Mouse (Mus musculus): ENCODE measurements at regions not wholly inside any gene's neighbourhood (a gene's known extent, or its start where the extent isn't known, plus 50 kb on each side); places are given as distances from the start of the nearest gene placed in this dataset.

DNA sequence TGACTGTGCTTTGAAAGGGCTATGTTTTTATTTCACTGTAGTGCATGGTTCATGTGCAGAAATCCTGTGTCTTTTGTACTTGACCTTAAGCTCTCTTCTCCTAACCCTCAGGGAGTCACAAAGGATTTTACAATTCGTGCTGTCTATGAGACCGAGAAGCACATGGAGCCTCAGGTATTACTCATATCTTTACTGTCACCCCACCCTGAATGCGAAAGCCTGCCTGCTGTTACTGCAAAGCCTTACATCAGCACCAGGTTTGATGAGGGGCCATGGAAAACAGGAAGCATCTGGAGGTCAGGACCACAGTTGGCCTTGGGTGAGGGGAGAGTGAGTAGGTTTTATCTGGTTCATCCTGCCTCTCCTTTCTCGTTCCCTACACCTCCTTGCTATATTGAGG, 150.3 kb downstream of the Snx19 start:
- DNase-seq = no peak

DNA sequence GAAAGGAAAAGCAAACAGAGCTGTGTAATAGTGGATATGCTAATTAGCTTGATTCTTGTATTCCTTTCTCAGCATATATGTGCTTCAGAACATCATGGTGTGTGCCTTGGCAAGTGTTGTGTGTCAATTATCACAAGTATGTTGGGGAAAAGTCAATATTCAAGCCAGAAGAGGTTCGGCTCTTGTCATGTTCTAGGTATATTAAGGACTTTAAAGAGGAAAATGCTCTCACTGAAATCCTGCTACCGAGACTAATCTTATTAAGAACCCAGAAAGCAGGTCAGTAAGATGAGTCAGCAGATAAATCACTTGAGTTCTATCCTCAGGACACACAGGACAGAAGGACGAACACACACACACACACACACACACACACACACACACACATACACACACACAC, 148.6 kb downstream of the Snx19 start:
- no peak for DNase-seq

DNA sequence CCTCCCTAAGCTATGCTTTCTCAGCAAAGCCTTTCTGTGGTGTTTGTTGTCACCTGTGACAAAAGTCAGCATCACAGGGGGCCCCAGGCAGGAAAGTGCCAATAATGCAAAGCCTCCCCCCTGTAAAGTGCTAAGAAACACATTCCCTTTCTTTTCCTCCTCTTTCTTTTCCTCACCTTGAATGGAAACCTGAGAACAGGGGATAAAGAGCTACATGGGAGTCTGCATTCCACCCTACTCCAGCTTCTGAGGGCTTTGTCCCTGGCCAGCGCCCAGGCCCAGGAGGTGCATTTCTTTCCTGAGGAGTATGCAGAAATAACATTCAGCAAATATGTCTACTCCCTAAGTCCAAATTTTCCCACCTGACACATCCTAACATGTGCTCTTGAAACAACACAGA, 146.4 kb downstream of the Snx19 start:
- no peak for DNase-seq

DNA sequence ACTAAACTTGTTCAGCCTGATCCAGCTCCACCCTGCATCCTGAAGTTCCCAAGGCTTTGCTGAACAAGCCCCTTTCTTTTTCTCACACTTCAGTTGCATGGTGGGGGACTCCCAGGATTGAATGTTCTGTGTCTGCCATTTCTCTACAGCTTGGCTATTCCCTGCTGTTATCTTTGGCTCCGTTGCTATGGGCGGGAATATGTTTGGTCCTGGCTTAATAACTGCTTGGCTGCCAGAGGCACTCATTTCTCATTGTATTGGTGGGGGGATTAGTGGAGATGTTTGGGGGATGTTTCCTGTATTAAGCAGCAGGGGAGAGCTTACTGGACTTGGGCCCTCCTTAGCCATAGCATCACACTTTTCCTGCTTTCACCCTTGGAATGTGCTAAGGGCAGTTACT, 144.1 kb downstream of the Snx19 start:
- no peak for DNase-seq

DNA sequence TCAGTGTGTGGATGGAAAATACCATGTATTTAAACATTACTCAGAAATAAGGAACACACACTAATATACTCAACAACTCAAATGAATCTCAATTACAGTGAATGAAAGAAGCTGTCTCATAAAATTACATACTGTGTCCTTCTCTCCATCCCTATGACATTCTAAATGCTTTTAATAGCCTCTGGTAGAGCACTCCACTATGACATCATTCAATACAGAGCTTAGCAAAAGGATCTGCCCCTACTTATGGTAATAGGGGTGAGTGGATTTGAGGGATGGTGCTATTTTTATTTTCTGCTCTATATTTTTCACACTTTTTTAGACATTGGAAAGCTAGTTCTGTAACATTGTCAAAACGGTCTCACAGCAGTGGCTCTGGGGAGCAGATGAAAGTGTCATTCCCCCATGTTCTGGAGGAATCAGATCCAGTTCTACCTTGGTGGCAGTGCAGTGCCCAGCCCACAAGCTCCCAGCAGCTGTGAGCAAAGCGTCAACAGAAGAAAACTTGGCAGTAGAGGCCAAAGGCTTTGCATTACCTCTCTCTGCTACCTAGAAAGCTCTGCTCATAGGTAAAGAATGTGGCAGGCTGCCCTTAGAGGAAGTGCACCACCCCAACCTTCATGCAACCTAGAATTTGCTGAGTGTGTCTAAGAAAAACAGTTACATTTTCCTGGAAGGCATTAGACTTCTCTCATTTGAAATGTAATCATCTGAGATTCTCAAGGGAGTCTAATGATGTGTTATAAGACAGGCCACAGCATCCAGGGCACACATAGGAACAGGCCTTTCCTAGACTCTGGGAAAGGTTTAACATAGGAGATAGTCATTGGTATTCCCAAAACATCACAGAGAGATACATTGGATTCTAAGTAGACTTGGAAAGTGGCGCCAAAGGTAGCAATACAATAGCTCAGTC, 138.1 kb downstream of the Snx19 start:
- no peak for DNase-seq

DNA sequence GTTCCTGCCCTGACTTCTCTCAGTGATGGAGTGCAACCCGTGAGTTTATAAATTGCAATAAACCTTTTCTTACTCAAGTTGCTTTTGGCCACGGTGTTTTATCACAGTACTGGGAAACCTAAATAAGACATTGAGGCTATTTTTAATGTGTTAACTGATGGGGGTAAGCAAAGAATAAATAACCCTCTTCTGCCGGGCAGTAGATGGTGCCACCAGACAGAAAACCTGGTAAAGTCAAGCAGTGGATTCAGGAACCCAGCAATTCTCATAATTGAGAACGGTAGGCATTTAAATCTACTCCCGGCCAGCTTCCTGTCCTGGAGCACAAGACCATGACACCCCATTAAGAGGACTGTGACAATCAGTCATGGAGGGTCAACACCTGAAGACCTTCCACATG, 136.5 kb downstream of the Snx19 start:
- DNase-seq = no peak

DNA sequence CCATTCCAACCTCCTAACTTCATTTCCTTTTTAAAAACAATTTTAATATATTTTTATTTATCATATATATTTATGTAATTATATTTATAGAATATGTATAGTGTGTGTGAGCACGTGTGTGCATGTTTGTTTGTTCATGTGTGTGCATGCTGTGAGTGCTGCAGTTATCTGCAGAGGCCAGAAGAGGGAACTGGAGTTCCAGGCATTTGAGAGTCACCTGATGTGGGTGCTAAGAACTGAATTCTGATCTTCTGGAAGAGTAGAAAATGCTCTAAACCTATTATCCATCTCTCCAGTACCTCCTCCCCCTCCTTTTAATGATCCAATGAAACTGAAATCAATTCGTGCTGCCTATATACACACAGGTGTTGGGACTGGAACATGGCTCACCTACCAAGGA, 128.0 kb downstream of the Snx19 start:
- DNase-seq = no peak

DNA sequence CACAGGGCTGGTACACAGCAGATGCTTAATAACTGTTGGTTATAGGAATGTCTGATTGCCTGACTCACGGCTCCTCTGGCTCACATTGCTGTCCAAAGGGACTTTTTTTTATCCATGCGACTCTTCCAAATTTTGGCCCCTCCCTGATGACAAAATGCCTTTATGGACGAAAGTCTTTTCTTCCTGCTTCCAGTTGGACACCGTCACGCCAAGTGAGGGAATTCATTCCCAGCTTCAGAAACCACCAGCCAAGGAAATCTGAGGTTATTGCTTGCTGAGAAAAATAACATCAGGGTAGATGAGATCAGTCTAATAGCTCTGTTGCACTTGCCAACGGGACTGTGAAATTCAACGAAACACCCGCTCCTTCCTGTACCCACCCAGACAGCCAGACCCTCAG, 125.8 kb downstream of the Snx19 start:
- no peak for DNase-seq

DNA sequence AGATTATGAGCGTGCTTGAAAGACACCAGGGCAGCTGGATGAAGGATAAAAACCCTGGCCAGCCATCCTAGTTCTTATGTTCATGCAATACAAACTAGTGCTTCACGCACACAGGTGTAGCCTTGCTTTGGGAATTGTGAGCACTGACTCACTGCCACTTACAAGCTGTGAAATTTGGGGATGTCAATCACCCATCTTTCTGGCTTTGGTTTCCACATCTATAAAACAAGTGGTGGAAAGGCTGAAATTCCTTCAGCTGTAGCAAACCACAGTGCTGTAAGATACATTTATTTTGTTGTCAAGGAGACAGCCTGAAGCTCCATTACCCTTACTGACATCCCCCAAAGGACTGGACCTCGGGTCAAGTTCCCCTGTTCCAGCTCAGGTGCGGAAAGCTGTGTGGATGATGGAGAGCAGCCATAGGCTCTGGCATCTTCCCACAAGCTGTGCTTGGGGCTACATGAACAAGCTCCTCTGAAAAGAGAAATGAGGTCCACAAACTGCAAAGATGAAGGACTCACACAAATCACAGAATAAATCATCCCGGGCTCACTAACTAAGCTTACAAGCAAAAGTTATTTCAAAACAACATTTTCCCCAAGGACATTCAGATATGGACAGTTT, 123.1 kb downstream of the Snx19 start:
- no peak for DNase-seq

DNA sequence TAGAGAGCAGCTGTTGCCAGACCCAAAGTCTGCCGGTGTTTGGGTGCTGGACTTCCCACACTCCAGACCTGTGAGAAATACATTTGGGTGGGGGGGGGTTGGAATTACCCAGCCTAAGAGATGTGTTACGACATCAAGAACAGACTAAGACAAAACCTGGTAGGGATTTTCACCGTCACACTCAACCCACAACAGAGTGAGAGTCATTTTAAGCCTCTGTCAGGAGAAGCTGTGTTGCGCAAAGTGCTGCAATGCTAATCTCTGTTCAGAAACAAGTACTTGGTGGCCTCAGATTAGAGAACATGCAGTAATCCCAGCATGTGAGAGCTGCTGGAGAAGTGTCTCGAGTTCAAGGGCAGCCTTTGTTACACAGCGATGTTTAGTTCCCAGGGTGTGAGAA, 113.0 kb downstream of the Snx19 start:
- DNase-seq = no peak

DNA sequence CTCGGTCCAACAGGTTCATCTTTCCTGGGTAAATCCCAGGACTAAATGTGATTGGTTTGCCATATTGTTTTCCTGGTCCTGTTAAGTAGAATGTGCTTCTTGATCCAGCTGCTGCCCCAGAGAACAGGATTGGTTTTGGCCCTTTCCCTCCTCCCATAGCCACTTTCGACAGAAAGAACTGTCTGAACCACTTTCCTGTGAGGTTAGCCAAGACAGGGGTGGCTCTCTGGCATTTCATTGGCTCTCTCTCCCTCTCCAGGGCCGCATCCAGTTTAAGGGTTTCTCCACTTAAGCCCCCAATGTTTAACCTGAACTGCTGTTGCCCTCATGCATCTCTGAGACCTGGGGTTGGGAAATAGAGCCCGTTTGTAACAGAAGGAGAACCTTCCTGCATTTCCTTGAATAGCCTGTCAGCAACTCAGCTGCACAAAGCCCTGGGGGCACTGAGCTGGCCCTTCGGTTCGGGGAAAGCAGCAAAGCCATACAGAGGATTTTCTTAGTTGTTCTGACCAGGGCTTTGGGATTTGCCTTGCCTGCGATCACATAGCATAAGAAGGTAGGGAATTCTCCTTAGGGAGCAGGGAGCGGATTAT, 109.7 kb downstream of the Snx19 start:
- DNase-seq = no peak

DNA sequence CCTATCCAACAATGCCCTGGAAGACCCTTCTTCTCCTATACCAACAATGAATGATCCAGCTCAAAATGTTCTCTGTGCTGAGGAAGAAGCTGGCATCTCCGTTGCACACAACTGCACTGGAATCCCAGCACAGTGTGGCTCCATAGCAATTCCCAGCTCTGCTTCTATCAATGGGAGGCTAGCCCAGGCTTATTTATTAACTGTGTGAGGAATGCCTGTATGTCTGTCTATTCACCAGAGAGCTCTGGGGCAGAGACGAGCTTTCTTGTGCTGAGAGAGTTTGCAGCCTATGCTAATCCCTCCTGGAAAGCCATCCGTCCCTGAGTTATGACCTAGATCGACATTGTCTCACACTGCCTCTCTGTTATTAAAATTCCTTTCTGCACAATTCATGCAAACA, 108.1 kb downstream of the Snx19 start:
- DNase-seq = no peak

DNA sequence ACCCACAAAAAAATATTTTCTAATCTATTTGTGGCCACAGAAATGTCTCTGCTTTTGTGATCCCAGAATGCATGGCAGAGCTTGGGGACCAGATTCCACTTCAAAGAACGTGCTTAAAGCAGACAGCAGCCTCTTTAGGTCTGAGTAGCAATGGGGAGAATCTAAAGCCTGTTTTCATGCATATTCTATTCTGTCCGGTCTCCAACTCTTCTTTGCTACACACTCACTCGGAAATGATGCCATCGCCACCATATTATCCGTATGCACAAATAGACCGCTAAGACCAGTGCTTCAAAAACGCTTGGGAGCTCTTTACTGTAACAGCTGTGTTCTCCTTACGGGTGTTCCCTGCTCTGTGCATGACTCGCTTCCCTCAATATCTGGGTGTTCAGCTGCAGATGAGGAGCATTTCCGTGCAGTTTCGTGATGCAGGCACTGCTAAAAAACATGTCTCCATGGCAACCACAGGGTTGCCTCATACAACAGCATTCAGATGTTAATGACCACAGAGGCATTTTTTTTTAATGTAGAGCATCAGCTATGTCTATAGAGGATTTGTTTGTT, 107.0 kb downstream of the Snx19 start:
- no peak for DNase-seq

DNA sequence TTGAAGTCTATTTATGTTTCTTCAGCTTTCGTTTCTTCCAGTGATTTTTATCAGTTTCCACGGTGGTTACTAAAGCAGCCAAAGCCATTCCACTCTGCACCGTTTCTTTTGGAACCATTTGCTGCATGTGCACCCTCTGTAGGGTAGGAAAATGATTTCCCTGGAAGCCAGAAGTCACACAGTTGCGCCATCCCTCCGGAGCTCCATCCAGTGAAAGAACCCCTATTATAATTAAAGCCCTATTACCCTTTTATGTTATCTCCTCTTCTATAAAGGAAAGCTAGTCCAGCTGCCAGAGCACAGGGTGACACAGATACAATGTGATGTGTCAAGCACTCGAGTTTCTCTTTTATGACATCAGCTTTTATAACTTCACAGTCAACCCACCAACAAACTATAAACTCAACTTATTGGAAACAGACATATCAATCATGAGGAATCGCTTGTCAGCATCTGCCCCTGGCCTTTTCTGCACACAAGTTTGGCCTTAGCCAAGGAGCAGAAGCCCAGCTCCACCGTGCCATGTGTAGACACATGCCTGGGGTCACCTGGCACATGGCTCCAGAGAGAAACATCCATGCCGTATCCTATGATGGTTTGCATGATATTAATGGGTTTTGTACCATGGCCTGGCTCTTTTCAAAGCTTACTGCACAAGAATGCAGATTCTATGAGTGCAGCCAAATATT, 106.3 kb downstream of the Snx19 start:
- DNase-seq = no peak

DNA sequence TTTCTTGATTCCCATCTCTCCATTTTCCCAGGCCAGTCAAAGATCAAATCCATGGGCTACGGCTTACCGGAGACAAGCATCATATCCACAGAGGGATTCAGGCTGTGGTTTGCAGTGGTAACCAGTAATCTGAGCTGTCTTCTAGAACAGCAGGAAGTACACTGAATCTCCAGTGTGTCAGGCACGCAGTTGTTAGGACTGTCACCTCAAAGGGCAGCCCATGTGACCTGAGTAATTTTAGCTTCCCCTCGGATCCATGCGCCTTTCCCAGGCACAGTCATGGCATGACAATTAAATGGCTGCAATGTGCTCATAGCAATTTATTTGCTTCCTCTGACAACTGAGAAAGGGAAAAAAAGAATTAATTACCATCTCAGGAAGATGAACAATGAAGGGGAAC, 98.2 kb downstream of the Snx19 start:
- no peak for DNase-seq

DNA sequence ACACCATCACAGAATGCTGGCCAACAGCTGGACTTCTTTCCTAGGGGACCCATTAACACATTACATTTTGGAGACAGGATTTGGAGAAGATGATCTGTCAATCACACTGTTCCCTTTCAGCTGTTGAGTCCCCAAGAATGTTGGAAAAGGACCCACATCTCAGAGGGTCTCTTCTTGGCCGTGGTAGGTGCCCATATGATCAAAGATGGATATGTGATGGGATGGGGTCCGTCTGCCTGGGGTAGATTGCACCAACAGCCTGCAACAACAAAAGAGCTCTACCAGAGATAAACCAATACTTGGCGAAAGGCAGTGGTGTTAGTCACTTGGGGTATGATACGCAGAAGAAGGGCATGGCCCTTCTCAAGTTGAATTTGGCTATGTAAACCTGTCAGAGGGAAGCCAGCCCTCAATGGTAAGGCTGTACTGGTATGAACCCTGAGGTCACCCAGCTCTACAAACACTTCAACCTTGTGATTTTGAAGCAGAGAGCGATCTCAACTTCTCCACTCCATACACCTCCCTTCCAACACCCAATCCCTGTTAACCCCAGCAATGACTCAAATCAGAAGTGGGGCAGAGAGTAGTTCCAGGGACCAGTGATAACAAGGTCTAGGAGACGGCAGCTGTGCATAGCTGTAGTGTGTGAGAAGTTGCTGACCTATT, 97.6 kb downstream of the Snx19 start:
- DNase-seq = no peak

DNA sequence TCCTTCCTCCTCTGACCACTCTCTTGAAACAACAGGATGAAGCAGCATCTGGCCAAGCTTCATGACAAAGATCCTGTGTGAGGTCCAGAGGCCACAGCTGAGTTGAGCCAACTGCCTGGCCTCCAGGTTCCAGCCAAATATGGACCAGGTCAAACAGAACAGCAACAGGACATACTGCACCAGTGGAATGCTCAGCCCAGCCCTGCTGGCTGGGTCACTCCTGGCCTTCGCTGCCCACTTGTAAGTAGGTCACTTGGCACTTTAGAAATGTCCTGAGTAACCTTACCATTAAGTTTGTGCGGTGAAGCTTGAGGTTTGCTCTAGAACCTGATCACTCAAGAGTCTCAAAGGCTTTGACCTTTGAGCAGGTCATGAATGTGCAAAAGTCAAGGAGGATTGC, 96.9 kb downstream of the Snx19 start:
- DNase-seq = no peak

DNA sequence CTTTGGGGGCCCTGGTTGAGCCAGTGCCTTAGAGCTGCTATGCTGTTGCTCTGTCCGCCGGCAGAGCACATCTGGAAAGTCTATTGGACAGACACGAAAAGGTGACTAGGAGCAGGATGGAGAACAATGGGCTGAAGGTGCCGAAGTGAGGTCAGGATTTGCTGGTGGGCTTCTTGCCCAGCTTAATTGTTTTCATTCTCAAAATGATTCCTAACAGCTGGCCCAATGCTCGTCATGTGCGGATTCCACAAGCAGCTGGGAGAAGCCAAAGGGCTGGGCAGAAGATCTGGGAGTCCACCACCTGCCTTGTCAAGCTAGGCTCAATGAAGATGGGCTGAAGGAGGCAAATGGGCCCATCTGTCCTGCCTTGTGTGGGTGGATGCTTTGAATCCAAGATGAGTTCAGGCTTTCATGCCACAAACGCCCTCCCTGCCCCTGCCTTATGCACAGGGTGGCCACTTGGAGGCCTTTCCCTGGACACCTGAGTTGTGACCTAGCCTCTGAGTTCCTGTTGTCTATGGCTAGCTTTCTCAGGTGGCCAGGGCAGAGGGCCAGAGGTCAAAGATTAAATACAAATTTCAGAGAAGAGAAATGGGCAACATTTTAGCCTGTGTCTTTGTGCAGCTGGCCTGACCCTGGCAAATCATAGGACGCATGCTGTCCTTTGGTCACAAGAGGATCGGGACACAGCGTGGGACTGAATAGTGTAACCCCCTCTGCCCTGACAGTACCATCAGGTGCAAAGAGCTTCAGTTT, 95.9 kb downstream of the Snx19 start:
- DNase-seq = no peak

DNA sequence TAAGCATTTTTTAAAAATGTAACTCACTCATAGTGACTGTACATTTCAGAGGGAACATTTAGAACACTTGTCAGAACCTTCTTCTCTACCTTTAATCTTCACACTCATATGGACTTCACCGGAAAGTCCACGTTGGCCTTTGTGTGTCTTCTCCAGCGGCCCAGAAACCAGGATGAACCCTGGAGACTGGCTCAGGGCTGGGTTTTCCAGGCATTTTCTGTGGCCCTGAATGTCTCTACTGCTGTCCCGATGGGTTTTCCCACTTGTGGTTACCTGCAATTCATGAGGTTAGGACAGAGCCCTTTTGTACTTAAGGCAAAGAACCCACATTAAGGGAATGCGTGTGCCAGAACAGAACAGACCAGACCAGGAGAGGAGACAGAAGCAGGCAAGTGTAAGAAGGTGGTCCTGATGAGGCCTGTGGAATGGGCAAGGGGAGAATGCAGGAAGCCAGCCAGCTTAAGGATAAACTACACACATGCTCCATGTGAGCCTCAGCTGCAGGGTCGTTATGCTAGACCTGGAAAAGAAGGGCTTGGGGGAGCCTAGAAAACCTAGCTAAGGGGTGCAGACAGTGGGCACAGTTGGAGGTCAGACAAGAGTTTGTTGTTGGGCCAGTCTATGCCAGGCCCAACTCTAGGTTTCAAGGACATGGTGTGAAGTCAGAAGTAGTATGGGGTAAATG, 94.8 kb downstream of the Snx19 start:
- DNase-seq = no peak

DNA sequence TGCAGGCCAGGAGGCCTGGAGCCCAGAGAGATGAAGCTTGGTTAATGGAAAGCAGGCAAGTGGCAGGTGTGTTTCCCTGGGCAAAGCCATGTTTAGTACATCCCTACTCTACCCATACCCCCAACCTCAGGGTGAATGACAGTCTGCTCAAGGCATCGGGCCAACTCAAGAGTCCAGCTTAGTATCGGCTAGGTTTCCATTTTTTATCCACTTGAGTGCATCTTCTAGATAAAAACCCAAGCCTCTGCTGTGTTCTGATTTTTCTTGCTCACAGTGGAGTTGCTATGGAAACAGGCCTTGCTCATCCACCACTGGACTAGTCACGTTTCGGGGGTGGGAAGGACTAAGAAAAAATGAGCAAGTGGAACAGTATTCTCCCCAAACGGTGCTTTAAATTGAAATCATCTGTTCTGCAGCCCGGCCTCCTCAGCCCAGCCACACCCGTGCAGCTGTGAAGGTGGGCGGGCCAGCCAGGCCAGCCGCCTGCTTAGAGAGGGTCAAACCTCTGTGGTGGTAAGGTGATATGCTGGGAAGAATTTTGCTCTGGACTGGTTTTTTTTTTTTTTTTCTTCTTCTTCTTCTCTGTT, 94.0 kb downstream of the Snx19 start:
- no peak for DNase-seq

DNA sequence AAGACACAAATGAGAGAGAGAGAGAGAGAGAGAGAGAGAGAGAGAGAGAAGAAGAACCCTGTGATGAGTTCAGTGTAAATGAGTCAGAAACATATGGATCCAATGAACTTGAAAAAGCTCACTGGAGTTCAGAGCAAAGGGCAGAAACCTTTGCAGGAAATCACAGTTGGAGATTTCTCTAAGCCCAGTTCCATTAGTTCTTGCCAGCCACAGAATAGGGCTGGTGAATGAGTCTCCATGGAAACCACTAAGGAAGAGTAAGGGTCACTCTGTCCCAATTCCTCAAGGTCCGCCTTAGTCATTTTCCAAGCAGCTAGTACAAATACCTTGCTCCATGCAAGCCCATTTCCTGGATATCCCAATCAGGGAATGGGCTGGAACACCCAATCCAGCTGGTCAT, 93.2 kb downstream of the Snx19 start:
- DNase-seq = no peak
